Comparison of ENCODE assay signal across 35 mouse cellular contexts in genomic region chr10:116156699-116157098, GRCm38 (mm10). TPM values are rescaled to one million over a fixed set of nuclear protein-coding genes. Genes with fewer than 3 reads are reported as not detected.
A peak's percentile ranks its signal among the peaks of the same experiment; 100 is the strongest.
DNase-seq lines count a peak whose midpoint lies in the region; ATAC-seq and TF ChIP-seq lines count a peak whose summit lies in the region.
"Had no signal": no experiment of that assay in that cellular context is flagged by ENCODE, and none has a peak within 500 bp of the region (broad histone marks: within the 10 kb centered on the region; RNA-seq: fewer than 3 reads in every experiment).

No protein-coding gene starts in this region.

- TF ChIP-seq EP300 in lung, postnatal 0 days (IDR thresholded peaks at IDR 0.05) = no peak

- ATAC-seq in lung, postnatal 0 days = no peak
- ATAC-seq in common myeloid progenitor, adult 5-6 weeks (replicated peaks; ENCODE audit: low read depth, poor library complexity, severe bottlenecking) = peak; percentile 98
- peak; percentile 97 for ATAC-seq in megakaryocyte, adult 5-6 weeks (ENCODE audit: poor library complexity, severe bottlenecking)
- ATAC-seq: forebrain, embryonic 14.5 days; forebrain, postnatal 0 days; hindbrain, postnatal 0 days; inflammation-experienced regulatory T-cells, adult 6 months; Patski had no signal

- H3K4me2 ChIP-seq in lung, postnatal 0 days (replicated peaks; ENCODE audit: low read depth, low read length) = no peak overlapping the region
- H3K4me2 ChIP-seq: embryonic facial prominence, embryonic 12.5 days; embryonic facial prominence, embryonic 15.5 days; heart, embryonic 12.5 days; heart, embryonic 15.5 days; hindbrain, embryonic 14.5 days had no signal

- 47% methylated on average over 1 of the region's 1 CpGs for WGBS in lung, postnatal 0 days
- 87% methylated on average over 1 of the region's 1 CpGs for WGBS in embryonic facial prominence, embryonic 10.5 days

- no peak overlapping the region for H3K27ac ChIP-seq in lung, postnatal 0 days (ENCODE audit: low read length)
- H3K27ac ChIP-seq in embryonic facial prominence, embryonic 10.5 days (replicated peaks) = no peak overlapping the region
- H3K27ac ChIP-seq: embryonic facial prominence, embryonic 12.5 days; embryonic facial prominence, embryonic 15.5 days; heart, embryonic 15.5 days; hindbrain, embryonic 14.5 days; hindbrain, postnatal 0 days had no signal

- H3K27me3 ChIP-seq in lung, postnatal 0 days (replicated peaks; ENCODE audit: insufficient read depth, low read length) = no peaks in the 10 kb centered on the region
- H3K27me3 ChIP-seq in embryonic facial prominence, embryonic 10.5 days (replicated peaks; ENCODE audit: low read depth, poor library complexity, severe bottlenecking) = no peaks in the 10 kb centered on the region
- H3K27me3 ChIP-seq: CH12.LX; embryonic facial prominence, embryonic 12.5 days; embryonic facial prominence, embryonic 15.5 days; heart, embryonic 12.5 days; heart, embryonic 15.5 days; Patski had no signal

- no peak overlapping the region for H3K4me3 ChIP-seq in lung, postnatal 0 days (ENCODE audit: low read depth, low read length)
- no peak overlapping the region for H3K4me3 ChIP-seq in embryonic facial prominence, embryonic 10.5 days
- H3K4me3 ChIP-seq: embryonic facial prominence, embryonic 12.5 days; embryonic facial prominence, embryonic 15.5 days; heart, embryonic 12.5 days; heart, embryonic 15.5 days had no signal

- no peaks in the 10 kb centered on the region for H3K4me1 ChIP-seq in lung, postnatal 0 days (ENCODE audit: insufficient read depth, low read depth, low read length)
- H3K4me1 ChIP-seq in embryonic facial prominence, embryonic 10.5 days = no peaks in the 10 kb centered on the region
- H3K4me1 ChIP-seq: embryonic facial prominence, embryonic 12.5 days; embryonic facial prominence, embryonic 15.5 days; heart, embryonic 12.5 days; heart, embryonic 15.5 days had no signal

- no peaks in the 10 kb centered on the region for H3K36me3 ChIP-seq in lung, postnatal 0 days (ENCODE audit: insufficient read depth, low read length)
- H3K36me3 ChIP-seq in embryonic facial prominence, embryonic 10.5 days (replicated peaks) = no peaks in the 10 kb centered on the region
- H3K36me3 ChIP-seq: embryonic facial prominence, embryonic 12.5 days; embryonic facial prominence, embryonic 15.5 days; G1E; heart, embryonic 12.5 days; heart, embryonic 15.5 days had no signal

- H3K9me3 ChIP-seq in lung, postnatal 0 days (ENCODE audit: low read length) = no peaks in the 10 kb centered on the region
- peaks cover 9% of the 10 kb centered on the region; the same call in 1 of the 2 replicates for H3K9me3 ChIP-seq in embryonic facial prominence, embryonic 10.5 days
- H3K9me3 ChIP-seq: embryonic facial prominence, embryonic 15.5 days; heart, embryonic 15.5 days had no signal

- H3K9ac ChIP-seq in lung, postnatal 0 days (replicated peaks; ENCODE audit: low read depth) = no peak overlapping the region
- H3K9ac ChIP-seq: embryonic facial prominence, embryonic 12.5 days; embryonic facial prominence, embryonic 15.5 days; forebrain, postnatal 0 days; heart, embryonic 12.5 days; heart, embryonic 15.5 days; hindbrain, embryonic 14.5 days had no signal

- DNase-seq in lung, postnatal 25 days (ENCODE audit: low spot score) = peak; percentile 0
- no peak for DNase-seq in lung, postnatal 0 days (ENCODE audit: low spot score)
- DNase-seq in embryo, embryonic 10 days (ENCODE audit: low spot score) = no peak
- no peak for DNase-seq in embryonic facial prominence, embryonic 10.5 days (ENCODE audit: low spot score)
- DNase-seq in layer of hippocampus, postnatal 25 days (ENCODE audit: extremely low spot score in 1 of 2, low spot score in 1 of 2) = no peak
- DNase-seq: adrenal gland, postnatal 10 days; adrenal gland, postnatal 36 days; B cell, adult 2 months; cerebellum, adult 11 months; cerebellum, adult 2 months; cerebellum, adult 9-11 months; cerebellum, postnatal 25 days; forebrain, postnatal 0 days; heart, adult 18-20 months; heart, postnatal 10 days; heart, postnatal 36 days had no signal

- no peak for TF ChIP-seq CTCF in lung, postnatal 0 days (IDR thresholded peaks at IDR 0.05)

RNA-seq across cellular contexts. Expression of gene 4933416C03Rik, which starts 43.0 kb away (rescaled TPM):
- polyA plus RNA-seq in lung, postnatal 0 days (2015; fragmentation: Nextera tagmentation; extraction: Ambion mirVana) = not detected in 2 replicates
- not detected in 2 replicates for total RNA-seq in common myeloid progenitor, adult 5-6 weeks (2017)
- not detected in 2 replicates for total RNA-seq in megakaryocyte, adult 5-6 weeks (2015)
- not detected in 2 replicates for total RNA-seq in megakaryocyte, adult 5-6 weeks (2017)
- not detected in 2 replicates for polyA plus RNA-seq in embryonic facial prominence, embryonic 10.5 days (2016; fragmentation: Nextera tagmentation; extraction: Ambion mirVana)
- not detected for total RNA-seq in layer of hippocampus, postnatal 25 days (2021)
- total RNA-seq: adrenal gland, adult 18-20 months; adrenal gland, postnatal 10 days; adrenal gland, postnatal 36 days; CH12.LX; forebrain, postnatal 0 days; G1E; gastrocnemius, adult 8-10 months; gastrocnemius, postnatal 4 days; heart, adult 18-20 months; heart, postnatal 10 days; heart, postnatal 36 days; hindbrain, postnatal 0 days had no signal
- polyA plus RNA-seq: cerebellum, adult 2 months; cortical plate, adult 2 months; embryonic facial prominence, embryonic 12.5 days; embryonic facial prominence, embryonic 15.5 days; forebrain, embryonic 11.5 days; forebrain, embryonic 14.5 days; forebrain, postnatal 0 days; frontal cortex, adult 2 months; G1E; heart, embryonic 12.5 days; heart, embryonic 15.5 days; Patski had no signal
